Mouse (Mus musculus) ES-E14 (cell line): ENCODE results near the gene Myl10. TPM values are rescaled to one million over a fixed set of nuclear protein-coding genes. Genes with fewer than 3 reads are reported as not detected.
"Not testable (repeated sequence)": the region's sequence is repeated elsewhere in the genome, so short reads cannot be mapped to it uniquely, and the experiment has no call there.

Source experiments
- DNase-seq: peaks from one replicate; pipeline ENCODE4 v3.0.0-alpha.2; 2013; ENCODE audit warnings: low read depth, low spot score
- H3K27ac ChIP-seq: 2 replicates; pipeline ENCODE4 v1.5.1; 2012; ENCODE audit warnings: low read depth, mild to moderate bottlenecking, low read length, moderate library complexity, mixed read lengths; ENCODE audit not compliant: poor library complexity, insufficient read depth, severe bottlenecking
- H3K36me3 ChIP-seq: 2 replicates; pipeline ENCODE4 v1.6.1; 2012; ENCODE audit warnings: mild to moderate bottlenecking, low read length, moderate library complexity, mixed read lengths; ENCODE audit not compliant: control insufficient read depth, poor library complexity, insufficient read depth, severe bottlenecking
- H3K4me1 ChIP-seq, 2 experiments: fragments of 150-350 bp in 1 of 2; sonication (generic) in 1 of 2; 2 replicates each; pipeline ENCODE4 v1.6.1; 2012; ENCODE audit warnings: low read length in 2 of 2, mild to moderate bottlenecking in 1 of 2, mixed read lengths in 1 of 2; ENCODE audit not compliant: control insufficient read depth in 2 of 2, insufficient read depth in 2 of 2, poor library complexity in 1 of 2
- H3K4me3 ChIP-seq, 2 experiments: fragments of 150-350 bp in 1 of 2; sonication (generic) in 1 of 2; 2 replicates each; pipeline ENCODE4 v1.5.1; 2012; ENCODE audit warnings: low read length in 2 of 2, low read depth in 1 of 2, mild to moderate bottlenecking in 1 of 2, mixed read lengths in 1 of 2; ENCODE audit not compliant: insufficient read depth in 1 of 2, poor library complexity in 1 of 2, severe bottlenecking in 1 of 2
- H3K9ac ChIP-seq: 2 replicates; pipeline ENCODE4 v1.6.1; 2012; ENCODE audit warnings: low read depth, mild to moderate bottlenecking, low read length, mixed read lengths; ENCODE audit not compliant: poor library complexity, insufficient read depth, severe bottlenecking
- H3K9me3 ChIP-seq: fragments of 150-350 bp; sonication (generic); 2 replicates; pipeline ENCODE4 v1.6.1; 2012; ENCODE audit warnings: low read depth, mild to moderate bottlenecking, low read length; ENCODE audit not compliant: control insufficient read depth, insufficient read depth
- CHD2 ChIP-seq: IDR thresholded peaks from 2 replicates; pipeline ENCODE4 v1.6.1; 2014; ENCODE audit warnings: mild to moderate bottlenecking, low read depth, low read length, inconsistent platforms
- HCFC1 ChIP-seq: IDR thresholded peaks from 2 replicates; pipeline ENCODE4 v1.6.1; 2012; ENCODE audit warnings: low read length, inconsistent platforms, borderline replicate concordance; ENCODE audit not compliant: insufficient read depth
- MAFK ChIP-seq: IDR thresholded peaks from 2 replicates; pipeline ENCODE4 v1.6.1; 2014; ENCODE audit warnings: mild to moderate bottlenecking, low read depth, low read length, inconsistent platforms; ENCODE audit not compliant: insufficient read depth
- ZC3H11A ChIP-seq: IDR thresholded peaks from 2 replicates; pipeline ENCODE4 v1.6.1; 2012; ENCODE audit warnings: low read depth, mild to moderate bottlenecking, inconsistent platforms, low read length, borderline replicate concordance
- ZNF384 ChIP-seq: IDR thresholded peaks from 2 replicates; pipeline ENCODE4 v1.6.1; 2012; ENCODE audit warnings: low read depth, low read length, inconsistent platforms
- in situ Hi-C, 2 experiments: fragments of 600-800 bp; cut with MboI; formaldehyde crosslinking; loops; one replicate each; pipeline ENCODE4 v1.15.1; 2025; ENCODE audit warnings: low sequenced_read_pairs in 2 of 2, inconsistent platforms in 1 of 2; ENCODE audit not compliant: unreplicated experiment in 2 of 2
- total RNA-seq: library from RNA; depleted of rRNA; stranded (reverse); fragments of 300-350 nt; gene quantifications from 2 replicates; pipeline ENCODE4 v1.2.3, GENCODE M21; 2012

Gene Myl10
- total RNA-seq, 1 experiment: not detected

DNA sequence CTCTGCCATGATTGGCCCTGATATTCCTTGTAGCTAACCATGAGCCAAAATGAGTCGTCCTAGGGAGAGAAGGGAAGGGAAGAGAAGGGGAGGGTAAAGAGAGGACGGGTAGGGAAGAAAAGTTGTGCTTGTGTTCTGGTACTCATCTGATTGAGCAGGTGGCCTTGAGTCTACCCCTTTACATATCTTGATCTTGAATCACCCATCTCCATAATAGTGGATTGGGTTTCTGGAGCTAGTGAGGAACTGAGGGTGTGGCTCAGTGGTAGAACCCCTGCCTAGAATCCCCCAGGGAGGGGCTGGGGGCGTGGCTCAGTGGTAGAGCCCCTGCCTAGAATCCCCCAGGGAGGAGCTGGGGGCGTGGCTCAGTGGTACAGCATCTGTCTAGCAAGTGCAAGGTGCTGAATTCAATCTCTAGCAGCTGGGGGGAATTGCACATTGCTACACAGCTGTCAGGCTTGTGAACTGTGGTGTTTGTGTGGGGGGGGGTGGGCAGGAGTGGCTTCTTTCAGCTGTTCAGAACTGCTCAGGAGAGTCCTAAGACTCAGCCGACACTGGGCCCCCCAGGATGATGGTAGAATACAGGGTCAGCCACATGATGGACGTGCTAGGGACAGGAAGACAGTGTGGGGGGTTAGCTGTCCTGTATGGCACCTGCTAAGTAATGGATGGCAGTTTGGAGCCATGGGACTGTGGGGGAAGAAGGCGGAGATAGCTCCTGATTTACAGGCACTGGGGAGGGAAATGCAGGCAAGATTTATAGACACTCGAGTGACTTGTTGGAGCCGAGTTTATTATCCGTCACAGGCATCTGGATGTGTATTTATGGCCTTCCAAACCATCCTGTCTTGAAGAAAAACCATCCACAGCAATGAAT is 24.0 kb downstream of the Myl10 start:
- TF ChIP-seq MAFK: no peak
- no peak for TF ChIP-seq CHD2
- no peak for TF ChIP-seq HCFC1
- TF ChIP-seq ZC3H11A: no peak
- no peak for TF ChIP-seq ZNF384
- Histone ChIP-seq H3K9ac (no peak overlapping the region), H3K27ac (no peak overlapping the region), H3K36me3 (no peaks in the 10 kb centered on the region), H3K4me1 (no peaks in the 10 kb centered on the region; a peak in 1 of 4 replicates), H3K4me3 (no peak overlapping the region), H3K9me3 (no peaks in the 10 kb centered on the region)
- in situ Hi-C loops: no loop called here
- DNase-seq: no peak

- Histone ChIP-seq H3K4me3 (no peak overlapping the region), H3K36me3 (no peaks in the 10 kb centered on the region), H3K27ac (no peak overlapping the region), H3K4me1 (no peaks in the 10 kb centered on the region; a peak in 1 of 4 replicates), H3K9ac (no peak overlapping the region), H3K9me3 (no peaks in the 10 kb centered on the region)
- no peak for DNase-seq
- TF ChIP-seq ZC3H11A (no peak), CHD2 (no peak), HCFC1 (no peak), MAFK (no peak), ZNF384 (no peak)
- in situ Hi-C loops: no loop called here
Observed at GRCm38 (mm10) chr5:136717573-136717854, 24.6 kb downstream of the Myl10 start.

- in situ Hi-C loops: no loop called here
- TF ChIP-seq HCFC1 (no peak), MAFK (no peak), CHD2 (no peak), ZC3H11A (no peak), ZNF384 (no peak)
- H3K4me3 ChIP-seq: no peak overlapping the region
- no peak for DNase-seq
- no peak overlapping the region for H3K9ac ChIP-seq
- H3K27ac ChIP-seq: no peak overlapping the region
- H3K9me3 ChIP-seq: no peaks in the 10 kb centered on the region
- H3K4me1 ChIP-seq: no peaks in the 10 kb centered on the region; a peak in 1 of 4 replicates
- H3K36me3 ChIP-seq: no peaks in the 10 kb centered on the region
Observed at GRCm38 (mm10) chr5:136718656-136719055, 25.7 kb downstream of the Myl10 start.

DNA sequence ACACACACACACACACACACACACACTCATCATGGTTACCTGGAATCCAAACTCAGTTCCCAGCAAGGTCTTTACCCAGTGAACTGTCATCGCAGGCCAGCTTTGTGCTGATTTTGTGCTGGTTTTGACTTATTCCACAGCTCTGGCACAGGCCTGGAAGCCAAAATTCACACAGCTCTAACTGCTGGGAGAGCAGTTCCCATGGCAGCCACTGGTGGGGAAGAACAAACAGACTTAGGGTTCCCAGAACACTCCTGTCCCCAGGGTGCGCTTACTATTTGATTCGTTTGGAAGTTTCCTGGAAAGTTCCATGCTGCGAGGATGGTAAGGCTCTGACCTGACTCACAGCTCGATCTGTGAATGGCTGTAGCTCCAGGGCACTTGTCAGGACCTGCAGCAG is 28.6 kb downstream of the Myl10 start:
- no peaks in the 10 kb centered on the region for H3K36me3 ChIP-seq
- H3K4me3 ChIP-seq: no peak overlapping the region
- DNase-seq: no peak
- H3K9ac ChIP-seq: no peak overlapping the region
- TF ChIP-seq MAFK (no peak), ZC3H11A (no peak), ZNF384 (no peak), HCFC1 (no peak), CHD2 (no peak)
- in situ Hi-C loops: no loop called here
- no peak overlapping the region for H3K27ac ChIP-seq
- H3K9me3 ChIP-seq: no peaks in the 10 kb centered on the region
- H3K4me1 ChIP-seq: no peaks in the 10 kb centered on the region

- H3K4me3 ChIP-seq, H3K4me1 ChIP-seq, H3K9ac ChIP-seq, in situ Hi-C loops, H3K9me3 ChIP-seq, H3K27ac ChIP-seq, DNase-seq, H3K36me3 ChIP-seq: not testable (repeated sequence)
Observed at GRCm38 (mm10) chr5:136726271-136726670, 33.3 kb downstream of the Myl10 start.
